Mouse (Mus musculus) cerebellum, adult 9-10 months (tissue): ENCODE measurements at regions not wholly inside any gene's neighbourhood (a gene's known extent, or its start where the extent isn't known, plus 50 kb on each side); places are given as distances from the start of the nearest gene placed in this dataset.
A peak's percentile ranks its signal among the peaks of the same experiment; 100 is the strongest.

Experiments used
- DNase-seq: peaks from one replicate; pipeline ENCODE4 v3.0.0; 2022

- peak; percentile 1 for DNase-seq
Measured at GRCm38 (mm10) chr5:6179466-6179865, 430.3 kb upstream of the Steap1 start.

DNA sequence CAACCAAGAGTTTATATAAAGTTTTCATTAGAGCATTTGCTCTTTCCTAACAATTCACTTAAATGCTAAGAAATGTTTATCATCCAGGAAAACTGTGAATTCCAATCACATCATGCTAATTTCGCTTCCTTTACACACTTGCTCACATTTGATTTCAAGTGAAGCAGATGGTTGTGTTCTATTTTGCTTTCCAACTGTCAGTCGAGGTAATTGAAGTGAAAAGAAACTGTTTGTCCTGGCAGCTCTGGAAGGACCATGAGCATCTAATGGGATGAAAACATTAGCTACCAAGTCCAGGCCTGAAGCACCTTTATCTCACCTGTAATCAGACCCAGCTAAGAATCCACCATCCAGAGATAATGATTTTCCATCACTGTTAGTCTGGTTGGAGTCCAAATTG is 418.9 kb upstream of the Steap1 start:
- no peak for DNase-seq

DNA sequence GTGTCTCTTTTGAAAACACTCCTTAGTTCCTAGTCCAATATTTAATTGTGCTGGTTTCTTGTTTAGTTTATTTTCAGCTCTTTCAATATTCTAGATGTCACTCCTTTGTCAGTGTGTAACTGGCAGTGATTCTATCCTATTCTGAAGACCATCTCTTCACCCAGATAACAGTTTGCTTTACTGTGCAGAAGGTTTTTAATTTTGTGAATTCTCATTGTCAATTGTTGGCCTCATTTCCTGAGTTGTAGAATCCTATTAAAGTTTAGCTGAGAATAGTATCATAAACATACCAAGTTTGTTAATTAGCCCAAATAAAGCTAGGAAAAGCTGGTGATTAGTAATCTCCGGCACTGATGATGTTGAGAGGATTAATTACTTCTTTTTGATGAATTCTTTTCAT is 418.4 kb upstream of the Steap1 start:
- DNase-seq = no peak
